33 mouse cellular contexts compared by ENCODE assay signal in the genomic region with DNA sequence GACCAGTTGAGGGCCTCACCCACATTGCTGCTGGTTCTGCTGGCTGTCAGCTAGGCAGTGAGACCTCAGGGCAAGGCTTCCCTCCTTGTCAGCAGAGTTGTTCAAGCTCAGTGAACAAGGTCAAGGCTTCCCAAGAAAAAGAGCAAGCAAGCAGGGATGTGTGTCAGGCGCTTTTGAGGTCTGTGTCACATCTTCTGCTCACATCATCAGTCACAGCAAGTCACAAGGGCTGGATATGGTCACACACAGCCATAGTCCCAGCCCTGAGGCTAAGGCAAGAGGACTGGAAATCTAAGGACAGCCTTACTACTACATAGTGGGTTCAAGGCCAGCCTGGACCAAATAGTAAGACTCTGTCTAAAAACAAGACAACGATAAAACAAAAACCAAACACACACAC. TPM values are rescaled to one million over a fixed set of nuclear protein-coding genes. Genes with fewer than 3 reads are reported as not detected.
DNase-seq lines count a peak whose midpoint lies in the region; ATAC-seq and TF ChIP-seq lines count a peak whose summit lies in the region.
"Had no signal": no experiment of that assay in that cellular context is flagged by ENCODE, and none has a peak within 500 bp of the region (broad histone marks: within the 10 kb centered on the region; RNA-seq: fewer than 3 reads in every experiment).

No protein-coding gene starts in this region.

- no peak overlapping the region for H3K4me2 ChIP-seq in heart, embryonic 12.5 days
- H3K4me2 ChIP-seq in lung, embryonic 14.5 days = no peak overlapping the region
- H3K4me2 ChIP-seq in intestine, postnatal 0 days (replicated peaks; ENCODE audit: low read depth) = no peak overlapping the region
- H3K4me2 ChIP-seq: embryonic facial prominence, embryonic 15.5 days; forebrain, embryonic 12.5 days; heart, embryonic 15.5 days; hindbrain, embryonic 14.5 days; limb, embryonic 12.5 days; liver, embryonic 15.5 days; midbrain, embryonic 13.5 days; neural tube, embryonic 13.5 days had no signal

- H3K4me1 ChIP-seq in heart, embryonic 12.5 days (replicated peaks) = peaks cover 40% of the 10 kb centered on the region
- peaks cover 17% of the 10 kb centered on the region for H3K4me1 ChIP-seq in lung, embryonic 14.5 days (ENCODE audit: insufficient read depth)
- H3K4me1 ChIP-seq in lung, adult 2 months (ENCODE audit: control insufficient read depth, insufficient read depth, low read length) = no peaks in the 10 kb centered on the region
- H3K4me1 ChIP-seq in intestine, postnatal 0 days (replicated peaks; ENCODE audit: control insufficient read depth, insufficient read depth, low read length) = 0 out of 2 replicates have a peak, but pooled peaks cover 4% of the 10 kb centered on the region
- H3K4me1 ChIP-seq: liver, embryonic 15.5 days had no signal

- H3K36me3 ChIP-seq in heart, embryonic 12.5 days = no peaks in the 10 kb centered on the region
- H3K36me3 ChIP-seq in lung, embryonic 14.5 days (ENCODE audit: insufficient read depth) = no peaks in the 10 kb centered on the region
- H3K36me3 ChIP-seq in intestine, postnatal 0 days (ENCODE audit: control insufficient read depth, insufficient read depth) = no peaks in the 10 kb centered on the region
- H3K36me3 ChIP-seq: embryonic facial prominence, embryonic 15.5 days; forebrain, embryonic 12.5 days; heart, embryonic 15.5 days; limb, embryonic 12.5 days; liver, embryonic 15.5 days; midbrain, embryonic 13.5 days; neural tube, embryonic 13.5 days had no signal

- no peaks in the 10 kb centered on the region for H3K27me3 ChIP-seq in heart, embryonic 12.5 days (replicated peaks)
- H3K27me3 ChIP-seq in lung, embryonic 14.5 days (ENCODE audit: insufficient read depth, low read length) = no peaks in the 10 kb centered on the region
- no peaks in the 10 kb centered on the region for H3K27me3 ChIP-seq in intestine, postnatal 0 days (replicated peaks; ENCODE audit: control insufficient read depth, insufficient read depth, low read length)
- H3K27me3 ChIP-seq: embryonic facial prominence, embryonic 15.5 days; forebrain, embryonic 12.5 days; heart, embryonic 15.5 days; limb, embryonic 12.5 days; liver, embryonic 15.5 days; midbrain, embryonic 13.5 days; neural tube, embryonic 13.5 days; Patski had no signal

- H3K9ac ChIP-seq in heart, embryonic 12.5 days = no peak overlapping the region
- H3K9ac ChIP-seq in lung, embryonic 14.5 days = no peak overlapping the region
- no peak overlapping the region for H3K9ac ChIP-seq in intestine, postnatal 0 days (ENCODE audit: low read depth, low read length)
- H3K9ac ChIP-seq: embryonic facial prominence, embryonic 15.5 days; forebrain, embryonic 12.5 days; forebrain, postnatal 0 days; heart, embryonic 15.5 days; hindbrain, embryonic 14.5 days; limb, embryonic 12.5 days; liver, embryonic 15.5 days; midbrain, embryonic 13.5 days; neural tube, embryonic 13.5 days had no signal

- TF ChIP-seq CTCF in lung, embryonic 14.5 days (IDR thresholded peaks at IDR 0.05; ENCODE audit: low read depth) = no peak
- TF ChIP-seq CTCF in lung, adult 2 months (IDR thresholded peaks at IDR 0.05; ENCODE audit: insufficient read depth, low read length) = no peak
- TF ChIP-seq CTCF in intestine, postnatal 0 days (IDR thresholded peaks at IDR 0.05; ENCODE audit: low read depth) = no peak

- no peaks in the 10 kb centered on the region for H3K9me3 ChIP-seq in heart, embryonic 12.5 days (replicated peaks)
- H3K9me3 ChIP-seq in lung, embryonic 14.5 days (ENCODE audit: low read depth, low read length) = no peaks in the 10 kb centered on the region
- H3K9me3 ChIP-seq in intestine, postnatal 0 days (ENCODE audit: control insufficient read depth) = no peaks in the 10 kb centered on the region
- H3K9me3 ChIP-seq: embryonic facial prominence, embryonic 15.5 days; forebrain, embryonic 12.5 days; heart, embryonic 15.5 days; limb, embryonic 12.5 days; liver, embryonic 15.5 days; midbrain, embryonic 13.5 days; neural tube, embryonic 13.5 days had no signal

- no peak for ATAC-seq in heart, embryonic 12.5 days (ENCODE audit: insufficient number of reproducible peaks, low FRiP score)
- ATAC-seq in lung, embryonic 14.5 days (ENCODE audit: insufficient read depth) = no peak
- ATAC-seq in intestine, postnatal 0 days = peak; percentile 40
- no peak for ATAC-seq in granulocyte monocyte progenitor cell, adult 5-6 weeks (replicated peaks; ENCODE audit: poor library complexity, severe bottlenecking)
- ATAC-seq: forebrain, postnatal 0 days; midbrain, embryonic 13.5 days; Patski had no signal

- no peak for TF ChIP-seq POLR2A in lung, adult 2 months (IDR thresholded peaks at IDR 0.05; ENCODE audit: borderline replicate concordance, extremely low read depth, low read depth, low read length)

- 80% methylated on average over 2 of the region's 2 CpGs for WGBS in heart, embryonic 12.5 days
- 66% methylated on average over 2 of the region's 2 CpGs for WGBS in lung, embryonic 14.5 days
- 81% methylated on average over 2 of the region's 2 CpGs for WGBS in lung, adult 2 months
- 73% methylated on average over 2 of the region's 2 CpGs for WGBS in intestine, postnatal 0 days

- no peak overlapping the region for H3K4me3 ChIP-seq in heart, embryonic 12.5 days
- no peak overlapping the region for H3K4me3 ChIP-seq in lung, embryonic 14.5 days (ENCODE audit: low read depth, low read length)
- H3K4me3 ChIP-seq in lung, adult 2 months (replicated peaks; ENCODE audit: extremely low read depth, low read depth, low read length) = no peak overlapping the region
- H3K4me3 ChIP-seq in intestine, postnatal 0 days (ENCODE audit: low read depth, low read length) = no peak overlapping the region
- H3K4me3 ChIP-seq: embryonic facial prominence, embryonic 15.5 days; forebrain, embryonic 12.5 days; heart, embryonic 15.5 days; limb, embryonic 12.5 days; liver, embryonic 15.5 days; midbrain, embryonic 13.5 days; neural tube, embryonic 13.5 days had no signal

- H3K27ac ChIP-seq in heart, embryonic 12.5 days (ENCODE audit: poor library complexity, severe bottlenecking) = peak overlapping the region; percentile 1; the same call in 1 of the 2 replicates
- H3K27ac ChIP-seq in lung, embryonic 14.5 days (ENCODE audit: low read depth) = no peak overlapping the region; the same call in 1 of the 2 replicates
- peak overlapping the region; percentile 81 for H3K27ac ChIP-seq in intestine, postnatal 0 days (ENCODE audit: low read depth, low read length)
- H3K27ac ChIP-seq: embryonic facial prominence, embryonic 15.5 days; forebrain, embryonic 12.5 days; heart, embryonic 15.5 days; hindbrain, embryonic 14.5 days; kidney, postnatal 0 days; limb, embryonic 12.5 days; liver, embryonic 15.5 days; macrophage; midbrain, embryonic 13.5 days; neural tube, embryonic 13.5 days; stomach, postnatal 0 days had no signal

- DNase-seq in heart, adult 11 months = no peak
- DNase-seq in lung, embryonic 14.5 days = peak; percentile 72
- no peak for DNase-seq in lung, adult 2 months
- no peak for DNase-seq in layer of hippocampus, postnatal 25 days (ENCODE audit: extremely low spot score in 1 of 2, low spot score in 1 of 2)
- DNase-seq: adrenal gland, postnatal 25 days; cerebellum, adult 18-20 months; cerebellum, postnatal 14 days; forebrain, postnatal 0 days; gastrocnemius, postnatal 14 days; heart, adult 18-20 months; heart, postnatal 36 days; kidney, adult 2 months; right cerebral cortex, postnatal 4 days; thymus, adult 18-20 months; thymus, postnatal 25 days had no signal

RNA-seq across cellular contexts. Expression of a gene that starts 50.0 kb away (rescaled TPM):
- 0.12 and 0.23 TPM in 2 replicates for polyA plus RNA-seq in heart, embryonic 12.5 days (2016; fragmentation: Nextera tagmentation; extraction: Ambion mirVana)
- 1.8 and 2.0 TPM in 2 replicates for polyA plus RNA-seq in lung, embryonic 14.5 days (2014; fragmentation: Nextera tagmentation; extraction: Ambion mirVana)
- polyA plus RNA-seq in lung, adult 2 months (2012; rRNA removed) = 2.0 and 2.2 TPM in 2 replicates
- 16.1 and 18.0 TPM in 2 replicates for polyA plus RNA-seq in intestine, postnatal 0 days (2015; fragmentation: Nextera tagmentation; extraction: Ambion mirVana)
- not detected in 2 replicates for total RNA-seq in granulocyte monocyte progenitor cell, adult 5-6 weeks (2014; fragmentation: Nextera tagmentation)
- not detected in 2 replicates for total RNA-seq in granulocyte monocyte progenitor cell, adult 5-6 weeks (2017)
- 1 to 10 TPM; 1.4 to 2.1 TPM for total RNA-seq in layer of hippocampus, postnatal 25 days (2021)
- total RNA-seq: adrenal gland, postnatal 25 days; gastrocnemius, postnatal 14 days; megakaryocyte-erythroid progenitor cell, adult 5-6 weeks; MEL had no signal
- polyA plus RNA-seq: hindbrain, embryonic 14.5 days; macrophage; midbrain, embryonic 13.5 days; neural tube, embryonic 13.5 days; spleen, adult 2 months had no signal
